Mouse (Mus musculus) olfactory bulb, adult 2 months (tissue): ENCODE data around the gene Fbxl13.

ENCODE experiments used
- CTCF ChIP-seq: fragments of 200-500 bp; IDR thresholded peaks from 2 replicates; pipeline ENCODE4 v1.5.1; 2012; ENCODE audit warnings: low read depth, mild to moderate bottlenecking, low read length, moderate library complexity; ENCODE audit not compliant: insufficient read depth
- POLR2A ChIP-seq: fragments of 200-500 bp; IDR thresholded peaks from 2 replicates; pipeline ENCODE4 v1.6.1; 2012; ENCODE audit warnings: mild to moderate bottlenecking, low read depth, low read length, moderate library complexity; ENCODE audit not compliant: insufficient read depth

GRCm38 (mm10) chr5:21486798-21487197 is 158.6 kb downstream of the Fbxl13 start:
- TF ChIP-seq CTCF (no peak), POLR2A (no peak)
